Mouse (Mus musculus) activated CD4-positive, CD25-positive, alpha-beta regulatory T cell, adult 9 weeks (primary cell): ENCODE data around the gene Trip6. TPM values are rescaled to one million over a fixed set of nuclear protein-coding genes. Genes with fewer than 3 reads are reported as not detected.

Experiments
- polyA plus RNA-seq: library from polyadenylated mRNA; unstranded; fragments of 100-300 nt; shearing (Covaris generic); gene quantifications from one replicate; pipeline ENCODE4 v1.2.1, GENCODE M21; 2017

The Trip6 gene
- polyA plus RNA-seq, result 7.7 TPM

DNA sequence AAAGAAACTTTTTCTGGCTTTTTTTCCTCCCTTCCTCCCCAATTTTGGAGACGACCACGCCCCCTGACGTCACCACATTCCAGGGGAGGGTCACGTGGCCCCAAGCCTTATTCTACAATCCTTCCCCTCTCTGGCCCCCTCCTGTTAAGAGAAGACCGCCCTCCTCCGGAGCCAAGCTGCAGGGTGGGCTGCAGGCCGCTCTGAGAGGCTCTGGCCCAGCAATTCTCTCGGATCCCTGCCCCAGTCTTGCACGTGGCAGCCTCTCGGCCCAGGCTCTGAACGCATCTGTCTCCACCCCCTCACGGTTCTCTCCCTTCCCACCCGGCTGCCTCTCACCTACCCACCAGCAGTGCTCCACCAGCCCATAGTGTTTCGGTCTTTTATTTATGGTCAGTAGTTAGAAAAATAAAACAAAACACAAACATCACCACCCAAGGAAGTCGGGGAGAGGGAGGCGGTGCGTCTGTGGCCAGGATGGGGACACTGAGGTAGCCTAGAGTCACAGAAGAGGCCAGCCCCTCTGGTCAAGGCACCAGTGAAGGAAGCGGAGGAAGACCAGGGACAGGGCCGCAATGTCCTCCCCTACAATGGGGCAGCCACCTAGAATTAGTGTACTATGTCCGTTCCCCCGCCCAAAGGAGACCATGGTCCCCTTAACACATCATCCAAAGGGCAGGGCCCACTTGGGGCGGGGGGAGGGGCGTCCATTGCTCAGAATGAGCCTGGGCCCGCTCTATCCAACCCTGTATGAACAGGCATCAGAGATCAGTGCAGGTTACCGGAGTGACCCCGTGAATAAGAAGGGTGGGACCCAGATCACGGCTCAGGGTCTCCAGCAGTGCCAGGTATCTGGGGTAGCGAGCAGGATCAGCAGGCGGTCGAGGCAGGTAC, at the start of gene Trip6:
TSS of gene Trip6 (minus strand) at position 212 of the 891 bp plus-strand sequence.

DNA sequence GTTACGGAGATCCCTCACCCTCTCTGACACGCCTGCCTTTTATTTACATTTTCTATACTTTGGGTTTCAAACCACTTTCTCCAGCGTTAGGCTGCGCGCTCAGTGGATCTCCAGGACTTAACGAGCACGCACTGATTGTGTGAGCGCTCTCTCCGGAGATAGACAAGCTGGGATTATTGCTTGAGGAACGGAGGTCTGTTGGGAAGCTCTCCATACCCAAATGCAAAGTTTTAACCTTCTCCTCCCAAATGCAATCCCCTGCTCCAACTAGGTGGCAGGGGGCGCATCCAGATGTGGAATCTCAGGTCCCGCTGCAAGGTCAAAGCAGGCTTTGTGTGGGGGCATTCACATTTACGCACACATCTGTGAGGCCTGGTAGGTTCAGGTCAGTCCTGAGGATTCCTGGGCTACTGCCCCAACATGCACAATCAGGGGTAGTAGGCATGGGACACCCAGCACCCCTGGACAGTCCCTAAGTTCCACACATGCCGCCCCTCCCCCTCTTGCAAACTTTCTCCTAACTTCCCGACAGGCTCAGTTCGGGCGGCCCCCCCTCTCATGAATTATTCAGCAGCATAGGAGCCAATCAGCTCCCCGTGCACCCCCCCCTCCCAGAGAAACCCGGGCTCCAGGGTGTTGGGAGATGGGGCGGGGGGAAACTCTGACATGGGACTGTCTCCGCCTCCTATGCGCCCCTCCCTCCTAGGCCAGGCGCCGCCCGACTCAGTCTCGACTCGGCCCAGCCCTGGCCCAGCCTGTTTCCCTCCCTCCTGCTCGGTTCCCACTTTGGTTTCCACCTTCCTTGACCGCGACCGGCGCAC, 35.4 kb upstream of the Trip6 start, which contains the start of gene Ephb4:
TSS of gene Ephb4 (plus strand) at position 726 of the 821 bp plus-strand sequence.

DNA sequence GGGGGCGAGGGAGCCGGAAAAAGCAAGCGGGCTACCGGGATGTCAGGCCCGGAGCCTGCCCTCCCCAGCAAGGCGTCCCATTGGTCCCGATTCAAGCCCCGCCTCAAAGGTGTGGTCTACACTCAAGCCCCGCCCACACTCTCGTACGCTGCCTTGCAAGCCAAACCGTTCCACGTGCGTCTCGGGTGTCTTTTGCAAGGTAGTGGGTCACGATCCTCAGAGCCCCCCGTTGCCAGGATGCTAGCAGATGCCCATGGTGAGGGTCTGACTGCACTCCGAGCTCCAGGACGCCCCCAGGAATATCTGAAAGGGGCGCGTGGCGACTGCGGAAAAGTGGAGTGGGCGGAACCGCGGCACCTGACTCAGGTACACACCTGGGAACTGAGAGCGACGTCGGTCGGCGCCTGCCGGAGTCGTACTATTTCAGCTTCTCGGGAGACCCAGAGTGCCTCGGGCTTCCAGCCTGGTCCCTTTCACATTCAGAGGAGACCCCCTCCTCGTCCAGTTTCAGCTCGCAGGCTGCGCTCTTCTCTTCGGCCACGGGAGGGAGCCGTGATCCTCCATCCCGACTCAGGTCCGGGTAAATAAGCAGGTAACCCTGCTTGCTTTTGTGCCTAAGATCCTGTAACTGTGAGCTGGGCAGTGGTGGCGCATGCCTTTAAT, 19.4 kb upstream of the Trip6 start, which contains the start of gene Slc12a9:
TSS of gene Slc12a9 (minus strand) at position 86 of the 663 bp plus-strand sequence.

DNA sequence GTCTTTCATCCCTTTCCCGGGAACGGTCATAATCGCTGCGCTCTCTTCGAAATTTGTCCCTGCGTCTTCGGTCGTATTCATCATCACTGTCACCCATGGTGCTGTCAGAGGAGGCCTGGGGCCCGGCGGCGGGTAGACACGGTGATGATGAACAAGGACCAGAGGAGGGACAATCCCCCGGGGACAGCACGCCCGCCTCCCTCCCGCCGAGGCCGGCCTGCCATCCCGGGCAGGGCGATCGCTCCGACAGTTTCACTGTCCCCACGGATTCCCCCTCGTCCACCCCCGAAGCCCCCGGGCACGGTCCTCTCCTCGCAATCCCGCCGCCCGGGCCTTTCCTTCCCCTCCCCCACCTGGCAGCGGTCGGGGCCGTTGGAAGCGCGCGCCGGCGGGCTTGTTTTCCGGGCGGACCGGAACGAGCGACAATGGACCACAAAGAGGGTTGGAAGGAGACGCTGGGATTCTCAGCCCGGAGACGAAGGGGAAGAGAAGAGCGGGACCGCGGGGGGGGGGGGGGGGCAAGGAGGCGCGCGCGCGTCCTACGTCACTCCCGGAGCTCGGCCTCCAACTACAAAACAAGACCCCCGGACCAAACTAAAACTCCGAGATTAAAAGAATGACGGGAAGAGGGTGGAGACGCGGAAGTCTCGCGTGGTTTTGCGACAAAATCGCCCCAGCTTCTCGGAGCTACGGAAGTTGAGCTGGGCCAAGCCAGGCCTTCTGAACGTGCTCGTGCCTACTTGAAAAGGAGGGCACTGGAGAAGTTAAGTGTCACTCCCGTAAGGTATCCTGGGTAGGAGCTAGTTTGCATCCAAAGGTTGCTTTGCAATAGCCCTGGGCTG, 6.9 kb downstream of the Trip6 start, which contains the start of gene Srrt:
TSS of gene Srrt (minus strand) at position 604 of the 842 bp plus-strand sequence.

DNA sequence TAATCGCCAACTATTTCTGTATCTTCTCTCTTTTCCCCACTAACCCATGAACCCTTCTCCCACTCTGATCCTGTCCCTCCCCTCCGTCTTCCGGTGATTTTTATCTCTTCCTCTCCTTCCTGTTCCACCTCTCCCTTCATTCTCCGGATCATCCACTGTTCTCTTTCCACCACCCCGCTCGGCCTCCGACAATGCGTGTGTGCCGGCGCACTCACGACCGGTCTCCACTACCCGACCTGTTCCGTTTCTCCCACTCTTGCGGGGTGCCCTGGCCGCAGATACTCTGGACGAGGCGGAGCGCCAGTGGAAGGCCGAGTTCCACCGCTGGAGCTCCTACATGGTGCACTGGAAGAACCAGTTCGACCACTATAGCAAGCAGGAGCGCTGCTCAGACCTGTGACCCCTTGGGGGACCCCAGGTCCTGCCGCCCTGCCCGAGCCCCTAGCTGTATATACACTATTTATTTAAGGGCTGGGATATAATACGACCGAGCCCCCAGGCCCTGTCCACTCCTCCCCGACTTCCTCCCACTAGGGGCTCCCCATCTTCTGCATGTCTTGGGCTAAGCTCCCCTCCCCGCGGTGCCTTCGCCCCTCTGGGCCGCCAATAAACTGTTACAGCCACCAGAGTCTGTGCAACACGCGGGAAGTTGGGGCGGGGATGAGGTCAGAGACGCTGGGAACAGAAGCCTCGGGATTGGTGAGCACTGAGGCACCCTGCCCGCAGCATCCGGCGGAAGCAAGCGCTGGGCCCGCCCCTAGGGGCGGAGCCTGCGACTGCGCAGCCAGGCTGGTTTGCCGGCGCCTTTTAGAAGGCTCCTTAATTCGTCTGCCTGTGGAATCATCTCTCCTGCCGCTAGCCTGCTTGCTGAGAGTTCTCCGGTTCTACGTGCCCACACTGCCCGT, 20.1 kb downstream of the Trip6 start, which contains the start of gene Ufsp1:
TSS of gene Ufsp1 (plus strand) at position 791 of the 905 bp plus-strand sequence.

DNA sequence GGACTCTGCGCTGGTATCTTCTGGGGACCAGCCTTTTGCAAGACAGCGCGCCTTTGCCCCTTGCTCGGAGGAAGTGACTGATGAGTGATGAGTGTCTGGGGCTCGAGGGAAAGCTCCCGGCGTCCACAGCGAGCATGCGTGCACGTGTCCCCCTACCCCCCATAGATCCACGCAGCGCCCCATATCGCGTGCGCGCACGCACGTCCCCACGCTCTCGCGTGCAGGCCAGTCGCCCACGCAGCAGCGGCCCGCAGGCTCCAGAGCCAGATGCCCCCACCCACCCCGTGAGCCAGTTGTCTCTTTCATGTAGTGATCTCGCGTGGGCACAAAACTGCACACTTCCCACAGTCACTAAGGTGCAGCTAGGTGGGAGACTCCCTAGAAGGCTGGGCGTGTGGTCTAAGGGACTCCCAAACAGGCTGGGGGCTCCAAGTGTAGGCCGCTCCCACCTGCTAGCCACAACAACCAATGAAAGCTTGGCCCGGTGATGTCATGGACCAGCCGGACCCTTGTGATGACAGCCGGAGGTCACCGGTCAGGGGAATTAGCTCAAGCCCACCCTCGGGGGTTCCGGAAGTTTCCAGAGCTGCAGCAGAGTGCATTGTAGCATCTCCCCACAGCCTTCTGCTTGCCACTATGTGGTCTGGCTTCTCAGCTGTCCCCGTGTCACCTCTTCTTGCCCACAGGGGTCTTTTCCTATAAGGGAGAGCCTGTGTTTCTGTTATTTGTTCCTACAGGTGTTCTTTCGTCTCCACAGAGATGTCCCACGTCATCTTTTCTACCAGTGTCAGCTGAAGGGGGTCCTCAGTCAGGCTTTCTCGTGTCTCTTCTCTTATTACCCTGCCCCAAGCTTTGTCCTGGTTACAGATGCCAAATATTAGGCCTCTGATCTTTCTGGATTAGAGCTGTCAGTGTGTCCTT, 26.9 kb downstream of the Trip6 start, which contains the start of gene Ache:
TSS of gene Ache (plus strand) at position 488 of the 921 bp plus-strand sequence.

Other genes starting within 250 kb of the Trip6 start
- gene Serpine1, start 242.1 kb downstream of the Trip6 start, polyA plus RNA-seq, result not detected
- 23.0 TPM for gene Trim56, start 198.2 kb downstream of the Trip6 start, polyA plus RNA-seq
- gene Muc3, start 165.1 kb downstream of the Trip6 start, polyA plus RNA-seq, result not detected
- gene Muc3a, start 102.0 kb downstream of the Trip6 start, polyA plus RNA-seq, result 1.8 TPM
- gene Ache, start 26.9 kb downstream of the Trip6 start, polyA plus RNA-seq, result 0.33 TPM
- 2.5 TPM for gene Ufsp1, start 19.8 kb downstream of the Trip6 start, polyA plus RNA-seq
- gene Srrt, start 6.7 kb downstream of the Trip6 start, polyA plus RNA-seq, result 112 TPM
- gene Slc12a9, start 19.2 kb upstream of the Trip6 start, polyA plus RNA-seq, result 28.4 TPM
- not detected for gene Ephb4, start 35.7 kb upstream of the Trip6 start, polyA plus RNA-seq
- gene Zan, start 162.7 kb upstream of the Trip6 start, polyA plus RNA-seq, result 0.26 TPM
- gene Pop7, start 188.1 kb upstream of the Trip6 start, polyA plus RNA-seq, result 52.7 TPM
- gene Gigyf1, start 204.1 kb upstream of the Trip6 start, polyA plus RNA-seq, result 3.3 TPM
- gene Epo, start 218.8 kb upstream of the Trip6 start, polyA plus RNA-seq, result not detected
- gene Gnb2, start 219.1 kb upstream of the Trip6 start, polyA plus RNA-seq, result 216 TPM
- gene Actl6b, start 239.1 kb upstream of the Trip6 start, polyA plus RNA-seq, result not detected